Mouse (Mus musculus): ENCODE data around the gene Fam104a.

DNA sequence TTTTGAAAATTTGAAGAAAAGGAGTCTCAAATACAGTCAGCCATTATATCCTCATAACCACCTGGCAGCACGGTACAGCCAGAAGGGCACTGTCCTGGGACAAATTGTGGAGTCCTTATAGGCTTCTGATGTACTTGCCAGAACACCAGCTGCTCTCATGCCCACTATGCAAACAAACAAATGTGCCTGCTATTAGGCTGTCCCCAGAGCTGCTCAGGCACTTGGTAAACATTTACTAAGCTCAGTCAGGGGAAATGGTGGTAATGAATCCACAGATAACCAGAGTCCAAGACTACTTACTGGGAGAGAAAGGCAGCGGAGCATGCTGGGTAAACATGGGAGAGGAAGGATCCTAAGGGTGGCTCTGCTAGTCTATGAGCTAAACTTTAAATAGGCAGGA is 16.8 kb downstream of the Fam104a start:
- TF ChIP-seq EP300 (IDR thresholded peaks at IDR 0.05; ENCODE audit: low read length) (no peak), POLR2A (IDR thresholded peaks at IDR 0.05; ENCODE audit: low read depth, low read length) (no peak), CTCF (conservative IDR thresholded peaks at IDR 0.05 in 1 of 2, IDR thresholded peaks at IDR 0.05 in 1 of 2; ENCODE audit: low read depth in 2 of 2, low read length in 2 of 2) (no peak), HCFC1 (IDR thresholded peaks at IDR 0.05; ENCODE audit: low read depth, low read length) (no peak), TCF12 (IDR thresholded peaks at IDR 0.05; ENCODE audit: low read depth, low read length) (no peak), ZNF384 (IDR thresholded peaks at IDR 0.05; ENCODE audit: low read depth, low read length) (no peak), ZC3H11A (IDR thresholded peaks at IDR 0.05; ENCODE audit: low read depth, low read length) (no peak), ELF1 (IDR thresholded peaks at IDR 0.05; ENCODE audit: low read depth, low read length) (no peak), POLR2AphosphoS2 (IDR thresholded peaks at IDR 0.05; ENCODE audit: low read depth, low read length) (peak; percentile 26; the same call in 1 of the 2 replicates), CHD2 (IDR thresholded peaks at IDR 0.05; ENCODE audit: low read length) (no peak)
